Mouse (Mus musculus) neural tube, embryonic 15.5 days (tissue): ENCODE measurements around the gene Il20ra. TPM values are rescaled to one million over a fixed set of nuclear protein-coding genes. Genes with fewer than 3 reads are reported as not detected.

Source experiments
- ATAC-seq: fragments of 200-750 bp; cut with Nextera tagmentation; 2 replicates; pipeline ENCODE4 v1.8.0; 2017; ENCODE audit warnings: mild to moderate bottlenecking, moderate TSS enrichment, moderate library complexity; ENCODE audit not compliant: low FRiP score
- H3K27ac ChIP-seq: fragments of 300-500 bp; sonication (generic); replicated peaks from 2 replicates; pipeline ENCODE4 v1.5.1; 2015; ENCODE audit warnings: mild to moderate bottlenecking, inconsistent platforms
- H3K27me3 ChIP-seq: fragments of 300-500 bp; sonication (generic); replicated peaks from 2 replicates; pipeline ENCODE4 v1.6.1; 2015; ENCODE audit warnings: inconsistent platforms
- H3K36me3 ChIP-seq: fragments of 300-500 bp; sonication (generic); 2 replicates; pipeline ENCODE4 v1.6.1; 2015; ENCODE audit warnings: inconsistent platforms
- H3K4me1 ChIP-seq: fragments of 300-500 bp; sonication (generic); 2 replicates; pipeline ENCODE4 v1.6.1; 2015; ENCODE audit warnings: inconsistent platforms
- H3K4me2 ChIP-seq: fragments of 300-500 bp; sonication (generic); 2 replicates; pipeline ENCODE4 v1.6.1; 2015; ENCODE audit warnings: inconsistent platforms, mild to moderate bottlenecking, moderate library complexity
- H3K4me3 ChIP-seq: fragments of 300-500 bp; sonication (generic); replicated peaks from 2 replicates; pipeline ENCODE4 v1.5.1; 2015; ENCODE audit warnings: mild to moderate bottlenecking, inconsistent platforms
- H3K9ac ChIP-seq: fragments of 300-500 bp; sonication (generic); replicated peaks from 2 replicates; pipeline ENCODE4 v1.6.1; 2015; ENCODE audit warnings: mild to moderate bottlenecking, inconsistent platforms
- H3K9me3 ChIP-seq: fragments of 300-500 bp; sonication (generic); replicated peaks from 2 replicates; pipeline ENCODE4 v1.6.1; 2016; ENCODE audit warnings: inconsistent platforms
- WGBS: fragments of 180-500 bp; shearing (Covaris S2); methylation state at CpG from one replicate; pipeline ENCODE4 v1.1.7; 2015; ENCODE audit warnings: mixed read lengths; 5-methylcytosine and 5-hydroxymethylcytosine counted together
- polyA plus RNA-seq: library from polyadenylated mRNA; unstranded; fragments of >200 nt; fragmentation: Nextera tagmentation; extraction: Ambion mirVana; gene quantifications from 2 replicates; pipeline ENCODE4 v1.2.1, GENCODE M21; 2015

Gene Il20ra
- polyA plus RNA-seq, 1 experiment from 2014 or later = 1.2 TPM

- ATAC-seq = peak; percentile 57
- no peaks in the 10 kb centered on the region for H3K27me3 ChIP-seq
- H3K9me3 ChIP-seq = no peaks in the 10 kb centered on the region
- H3K36me3 ChIP-seq = no peaks in the 10 kb centered on the region
- WGBS = 54% methylated on average over 12 of the region's 12 CpGs
- 0 out of 2 replicates have a peak overlapping the region, but pooled peaks have one; percentile 28 for H3K27ac ChIP-seq
- no peak overlapping the region; the same call in 1 of the 2 replicates for H3K4me2 ChIP-seq
- H3K4me1 ChIP-seq = 0 out of 2 replicates have a peak, but pooled peaks cover 2% of the 10 kb centered on the region
- H3K9ac ChIP-seq = no peak overlapping the region
- no peak overlapping the region for H3K4me3 ChIP-seq
Observed at GRCm38 (mm10) chr10:19779092-19779491, 66.7 kb downstream of the Il20ra start.

DNA sequence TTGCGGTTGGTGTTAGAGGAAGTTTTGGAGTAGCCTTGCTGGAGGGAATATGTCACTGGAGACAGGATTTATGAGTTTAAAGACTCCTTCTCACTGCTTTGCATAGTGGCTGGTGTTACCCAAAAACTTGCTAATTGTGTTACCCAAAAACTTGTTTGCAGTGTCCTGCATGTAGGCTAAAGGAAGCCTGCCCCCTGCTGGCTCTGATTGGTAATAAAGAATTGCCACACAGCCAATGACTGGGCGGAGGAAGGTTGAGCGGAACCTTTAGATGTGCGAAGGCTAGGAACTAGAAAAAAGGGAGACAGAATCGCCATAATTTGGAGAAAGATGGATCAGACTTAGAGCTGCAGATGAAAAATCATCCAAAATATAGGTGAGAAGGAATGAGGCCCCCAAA, 69.0 kb downstream of the Il20ra start:
- Histone ChIP-seq H3K27ac (no peak overlapping the region), H3K9me3 (no peaks in the 10 kb centered on the region), H3K4me2 (no peak overlapping the region), H3K4me3 (no peak overlapping the region), H3K27me3 (no peaks in the 10 kb centered on the region), H3K4me1 (0 out of 2 replicates have a peak, but pooled peaks cover 2% of the 10 kb centered on the region), H3K36me3 (no peaks in the 10 kb centered on the region), H3K9ac (no peak overlapping the region)
- no peak for ATAC-seq
- 89% methylated on average over 5 of the region's 5 CpGs for WGBS

- Histone ChIP-seq H3K4me3 (no peak overlapping the region), H3K4me2 (no peak overlapping the region), H3K27ac (no peak overlapping the region), H3K9me3 (no peaks in the 10 kb centered on the region), H3K9ac (no peak overlapping the region), H3K27me3 (no peaks in the 10 kb centered on the region), H3K4me1 (no peaks in the 10 kb centered on the region), H3K36me3 (no peaks in the 10 kb centered on the region)
- ATAC-seq = no peak
- whole genome bisulfite sequencing = 75% methylated on average over 8 of the region's 8 CpGs
Observed at GRCm38 (mm10) chr10:19794996-19795395, 82.6 kb downstream of the Il20ra start.

- no peak overlapping the region for H3K4me2 ChIP-seq
- no peak overlapping the region for H3K9ac ChIP-seq
- no peak overlapping the region for H3K4me3 ChIP-seq
- 88% methylated on average over 7 of the region's 7 CpGs for WGBS
- no peaks in the 10 kb centered on the region for H3K27me3 ChIP-seq
- no peaks in the 10 kb centered on the region for H3K36me3 ChIP-seq
- H3K27ac ChIP-seq = no peak overlapping the region
- no peaks in the 10 kb centered on the region for H3K4me1 ChIP-seq
- no peaks in the 10 kb centered on the region for H3K9me3 ChIP-seq
- no peak for ATAC-seq
Observed at GRCm38 (mm10) chr10:19802958-19803357, 90.6 kb downstream of the Il20ra start.

DNA sequence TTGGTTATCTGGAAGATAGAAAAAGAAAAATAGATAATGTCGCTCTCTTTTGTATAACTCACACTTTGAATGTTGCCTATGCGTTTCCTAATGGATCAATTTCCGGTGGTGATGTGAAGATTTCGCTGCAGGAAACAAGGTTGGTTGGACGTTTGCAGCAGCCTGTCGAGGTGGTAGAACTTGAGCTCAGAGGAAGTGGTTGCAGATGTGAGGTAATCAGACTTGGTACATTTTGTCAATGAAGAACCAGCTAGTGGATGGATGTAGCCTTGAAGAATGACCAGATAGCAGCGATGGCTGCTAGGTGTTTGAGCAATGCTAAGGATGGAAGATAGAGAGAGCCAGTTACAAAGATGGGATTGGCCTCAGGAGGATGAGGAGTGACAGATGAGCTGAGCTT, 92.4 kb downstream of the Il20ra start:
- Histone ChIP-seq H3K27ac (no peak overlapping the region), H3K36me3 (no peaks in the 10 kb centered on the region), H3K27me3 (no peaks in the 10 kb centered on the region), H3K4me1 (no peaks in the 10 kb centered on the region), H3K9me3 (no peaks in the 10 kb centered on the region), H3K4me2 (no peak overlapping the region), H3K4me3 (no peak overlapping the region), H3K9ac (no peak overlapping the region)
- ATAC-seq = no peak
- WGBS = 91% methylated on average over 7 of the region's 7 CpGs

Other genes starting within 250 kb of the Il20ra start
- 24.6 and 48.5 TPM in 2 replicates for gene Ifngr1, start 120.6 kb upstream of the Il20ra start, polyA plus RNA-seq
- not detected in 2 replicates for gene Il22ra2, start 90.6 kb upstream of the Il20ra start, polyA plus RNA-seq
- 5.0 and 5.3 TPM in 2 replicates for gene Slc35d3, start 138.9 kb downstream of the Il20ra start, polyA plus RNA-seq
- 32.9 and 34.0 TPM in 2 replicates for gene Pex7, start 195.1 kb downstream of the Il20ra start, polyA plus RNA-seq
- gene Map3k5, start 221.9 kb downstream of the Il20ra start, polyA plus RNA-seq = 1.4 and 1.7 TPM in 2 replicates